16 mouse cellular contexts compared by ENCODE assay signal in genomic region chr15:92577476-92577875, GRCm38 (mm10).
DNase-seq lines count a peak whose midpoint lies in the region; ATAC-seq lines count a peak whose summit lies in the region.
"Had no signal": no experiment of that assay in that cellular context is flagged by ENCODE, and none has a peak within 500 bp of the region (broad histone marks: within the 10 kb centered on the region; RNA-seq: fewer than 3 reads in every experiment).

No protein-coding gene starts in this region.

- H3K36me3 ChIP-seq in hindbrain, embryonic 12.5 days: no peaks in the 10 kb centered on the region
- no peaks in the 10 kb centered on the region for H3K36me3 ChIP-seq in midbrain, embryonic 15.5 days (replicated peaks)
- no peaks in the 10 kb centered on the region for H3K36me3 ChIP-seq in limb, embryonic 10.5 days

- no peak overlapping the region for H3K4me2 ChIP-seq in hindbrain, embryonic 12.5 days (replicated peaks)
- peak overlapping the region; percentile 22; the same call in 1 of the 2 replicates for H3K4me2 ChIP-seq in midbrain, embryonic 15.5 days

- peak; percentile 26 for DNase-seq in kidney, postnatal 10 days
- DNase-seq in kidney, adult 8-10 months: no peak
- peak; percentile 47 for DNase-seq in embryo, embryonic 10.5 days (ENCODE audit: low spot score)
- DNase-seq in urinary bladder, postnatal 36 days (ENCODE audit: low spot score in 2 of 2): no peak
- no peak for DNase-seq in limb, embryonic 10.5 days (ENCODE audit: low spot score)
- no peak for DNase-seq in cerebellum, postnatal 10 days
- DNase-seq: cerebellum, adult 9-10 months; heart, adult 18-20 months; heart, postnatal 10 days; kidney, adult 9 months; liver, postnatal 0 days; right cerebral cortex, postnatal 25 days; thymus, postnatal 25 days had no signal

- no peak overlapping the region for H3K9ac ChIP-seq in hindbrain, embryonic 12.5 days
- no peak overlapping the region for H3K9ac ChIP-seq in midbrain, embryonic 15.5 days
- H3K9ac ChIP-seq: liver, postnatal 0 days had no signal

- ATAC-seq in hindbrain, embryonic 12.5 days (ENCODE audit: low FRiP score): 0 out of 2 replicates have a peak, but pooled peaks have one; percentile 32
- peak; percentile 67 for ATAC-seq in midbrain, embryonic 15.5 days (replicated peaks)
- ATAC-seq: activated CD4-positive, CD25-positive, alpha-beta regulatory T cell, adult 4 months; liver, postnatal 0 days had no signal

- no peak overlapping the region for H3K27ac ChIP-seq in hindbrain, embryonic 12.5 days
- H3K27ac ChIP-seq in midbrain, embryonic 15.5 days: peak overlapping the region; percentile 22; the same call in 1 of the 2 replicates
- H3K27ac ChIP-seq in limb, embryonic 10.5 days: no peak overlapping the region

- WGBS in hindbrain, embryonic 12.5 days: 42% methylated on average over 11 of the region's 11 CpGs
- 16% methylated on average over 11 of the region's 11 CpGs for WGBS in midbrain, embryonic 15.5 days
- WGBS in limb, embryonic 10.5 days: 89% methylated on average over 11 of the region's 11 CpGs

- no peak overlapping the region for H3K4me3 ChIP-seq in hindbrain, embryonic 12.5 days
- no peak overlapping the region for H3K4me3 ChIP-seq in midbrain, embryonic 15.5 days
- H3K4me3 ChIP-seq in limb, embryonic 10.5 days: no peak overlapping the region

- no peaks in the 10 kb centered on the region for H3K9me3 ChIP-seq in hindbrain, embryonic 12.5 days (replicated peaks)
- no peaks in the 10 kb centered on the region for H3K9me3 ChIP-seq in midbrain, embryonic 15.5 days
- no peaks in the 10 kb centered on the region for H3K9me3 ChIP-seq in limb, embryonic 10.5 days (replicated peaks)

- H3K27me3 ChIP-seq in hindbrain, embryonic 12.5 days: no peaks in the 10 kb centered on the region
- 0 out of 2 replicates have a peak, but pooled peaks cover 5% of the 10 kb centered on the region for H3K27me3 ChIP-seq in midbrain, embryonic 15.5 days (replicated peaks)
- no peaks in the 10 kb centered on the region for H3K27me3 ChIP-seq in limb, embryonic 10.5 days (ENCODE audit: low read depth, poor library complexity, severe bottlenecking)

- peaks cover 18% of the 10 kb centered on the region for H3K4me1 ChIP-seq in hindbrain, embryonic 12.5 days
- peaks cover 12% of the 10 kb centered on the region for H3K4me1 ChIP-seq in midbrain, embryonic 15.5 days
- peaks cover 9% of the 10 kb centered on the region for H3K4me1 ChIP-seq in limb, embryonic 10.5 days

Comparison
In these comparisons a context has a peak if more than half of its experiments do, and no peak if none do; other contexts are left out.
1. DNase-seq: peak in kidney, postnatal 10 days (single experiment) and embryo, embryonic 10.5 days (single experiment); none in kidney, adult 8-10 months (0 of 2), urinary bladder, postnatal 36 days (0 of 2), limb, embryonic 10.5 days (single experiment) and cerebellum, postnatal 10 days (0 of 2).